ENCODE assay signal across 10 mouse cellular contexts in the genomic region with DNA sequence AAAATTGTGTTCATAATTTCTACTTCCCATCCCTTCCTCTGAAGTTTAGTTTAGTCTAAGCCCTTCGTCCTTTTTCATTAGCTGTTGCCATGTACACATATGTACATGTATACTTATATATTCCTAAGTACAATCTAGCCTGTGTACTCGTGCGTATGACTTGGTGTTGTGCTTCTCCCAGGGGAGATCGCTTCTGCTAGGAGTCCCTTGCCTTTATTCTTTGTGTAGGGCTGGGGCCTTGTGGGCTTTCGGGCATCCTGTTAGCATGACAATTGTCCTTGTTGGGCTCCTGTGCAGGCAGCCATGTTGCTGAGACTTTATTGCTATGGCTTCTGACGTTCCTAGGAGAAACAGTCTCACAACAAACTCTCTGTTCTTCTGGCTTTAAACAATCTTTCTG. TPM values are rescaled to one million over a fixed set of nuclear protein-coding genes. Genes with fewer than 3 reads are reported as not detected.
DNase-seq lines count a peak whose midpoint lies in the region; ATAC-seq and TF ChIP-seq lines count a peak whose summit lies in the region.
"Had no signal": no experiment of that assay in that cellular context is flagged by ENCODE, and none has a peak within 500 bp of the region (broad histone marks: within the 10 kb centered on the region; RNA-seq: fewer than 3 reads in every experiment).

No protein-coding gene starts in this region.

- H3K9me3 ChIP-seq in kidney, embryonic 14.5 days (ENCODE audit: control insufficient read depth, low read length): no peaks in the 10 kb centered on the region
- no peaks in the 10 kb centered on the region for H3K9me3 ChIP-seq in stomach, embryonic 14.5 days (ENCODE audit: control insufficient read depth, low read depth, low read length)
- H3K9me3 ChIP-seq in stomach, postnatal 0 days (ENCODE audit: control insufficient read depth, low read length): no peaks in the 10 kb centered on the region
- H3K9me3 ChIP-seq in embryonic facial prominence, embryonic 15.5 days (replicated peaks): no peaks in the 10 kb centered on the region
- H3K9me3 ChIP-seq: liver, embryonic 12.5 days had no signal

- no peak for TF ChIP-seq EP300 in stomach, postnatal 0 days (optimal IDR thresholded peaks at IDR 0.05)

- H3K4me3 ChIP-seq in kidney, embryonic 14.5 days (ENCODE audit: low read length): peak overlapping the region; percentile 38; the same call in 1 of the 2 replicates
- no peak overlapping the region for H3K4me3 ChIP-seq in stomach, embryonic 14.5 days (ENCODE audit: low read depth, low read length)
- no peak overlapping the region for H3K4me3 ChIP-seq in stomach, postnatal 0 days (ENCODE audit: low read depth, low read length)
- no peak overlapping the region for H3K4me3 ChIP-seq in embryonic facial prominence, embryonic 15.5 days (replicated peaks)

- H3K27me3 ChIP-seq in kidney, embryonic 14.5 days (ENCODE audit: control insufficient read depth, insufficient read depth, low read length): no peaks in the 10 kb centered on the region
- H3K27me3 ChIP-seq in stomach, embryonic 14.5 days (ENCODE audit: control insufficient read depth, insufficient read depth, low read length): no peaks in the 10 kb centered on the region
- H3K27me3 ChIP-seq in stomach, postnatal 0 days (ENCODE audit: control insufficient read depth, insufficient read depth, low read length): no peaks in the 10 kb centered on the region
- H3K27me3 ChIP-seq in embryonic facial prominence, embryonic 15.5 days: no peaks in the 10 kb centered on the region

- H3K9ac ChIP-seq in kidney, embryonic 14.5 days (ENCODE audit: low read depth, low read length): no peak overlapping the region
- H3K9ac ChIP-seq in stomach, embryonic 14.5 days (replicated peaks; ENCODE audit: low read depth, low read length): no peak overlapping the region
- H3K9ac ChIP-seq in stomach, postnatal 0 days (ENCODE audit: low read length): no peak overlapping the region
- no peak overlapping the region for H3K9ac ChIP-seq in embryonic facial prominence, embryonic 15.5 days
- H3K9ac ChIP-seq: liver, embryonic 12.5 days had no signal

- 27% methylated on average over 6 of the region's 6 CpGs for WGBS in kidney, embryonic 14.5 days
- 49% methylated on average over 6 of the region's 6 CpGs for WGBS in stomach, embryonic 14.5 days
- WGBS in stomach, postnatal 0 days: 42% methylated on average over 6 of the region's 6 CpGs
- 25% methylated on average over 6 of the region's 6 CpGs for WGBS in embryonic facial prominence, embryonic 15.5 days

- H3K27ac ChIP-seq in kidney, embryonic 14.5 days (ENCODE audit: low read depth, low read length): no peak overlapping the region
- no peak overlapping the region for H3K27ac ChIP-seq in stomach, embryonic 14.5 days (ENCODE audit: low read length)
- H3K27ac ChIP-seq in stomach, postnatal 0 days (replicated peaks): no peak overlapping the region
- H3K27ac ChIP-seq in embryonic facial prominence, embryonic 15.5 days (replicated peaks): no peak overlapping the region

- peak overlapping the region; percentile 48 for H3K4me2 ChIP-seq in kidney, embryonic 14.5 days (replicated peaks; ENCODE audit: low read depth, low read length)
- H3K4me2 ChIP-seq in stomach, embryonic 14.5 days (replicated peaks; ENCODE audit: low read depth, low read length): peak overlapping the region; percentile 52; the same call in 1 of the 2 replicates
- H3K4me2 ChIP-seq in stomach, postnatal 0 days (replicated peaks; ENCODE audit: low read depth): no peak overlapping the region
- peak overlapping the region; percentile 19; the same call in 1 of the 2 replicates for H3K4me2 ChIP-seq in embryonic facial prominence, embryonic 15.5 days (replicated peaks)

- no peaks in the 10 kb centered on the region for H3K36me3 ChIP-seq in kidney, embryonic 14.5 days (ENCODE audit: control insufficient read depth, insufficient read depth, low read length)
- H3K36me3 ChIP-seq in stomach, embryonic 14.5 days (ENCODE audit: control insufficient read depth, insufficient read depth, low read length): no peaks in the 10 kb centered on the region
- H3K36me3 ChIP-seq in stomach, postnatal 0 days (ENCODE audit: control insufficient read depth, insufficient read depth, low read length): no peaks in the 10 kb centered on the region
- no peaks in the 10 kb centered on the region for H3K36me3 ChIP-seq in embryonic facial prominence, embryonic 15.5 days
- H3K36me3 ChIP-seq: liver, embryonic 12.5 days had no signal

- H3K4me1 ChIP-seq in kidney, embryonic 14.5 days (ENCODE audit: control insufficient read depth, insufficient read depth, low read length): peaks cover 9% of the 10 kb centered on the region; the same call in 1 of the 2 replicates
- no peaks in the 10 kb centered on the region for H3K4me1 ChIP-seq in stomach, embryonic 14.5 days (ENCODE audit: control insufficient read depth, insufficient read depth, low read length)
- H3K4me1 ChIP-seq in stomach, postnatal 0 days (replicated peaks; ENCODE audit: control insufficient read depth, insufficient read depth): no peaks in the 10 kb centered on the region
- H3K4me1 ChIP-seq in embryonic facial prominence, embryonic 15.5 days: peaks cover 9% of the 10 kb centered on the region

- no peak for DNase-seq in kidney, postnatal 4 days
- no peak for DNase-seq in stomach, postnatal 0 days (ENCODE audit: low spot score)
- no peak for DNase-seq in thymus, postnatal 10 days (ENCODE audit: low spot score in 2 of 2)
- DNase-seq in urinary bladder, postnatal 25 days (ENCODE audit: low spot score): no peak
- no peak for DNase-seq in layer of hippocampus, postnatal 25 days (ENCODE audit: extremely low spot score in 1 of 2, low spot score in 1 of 2)
- DNase-seq: kidney, adult 11 months had no signal

- no peak for TF ChIP-seq CTCF in stomach, postnatal 0 days (IDR thresholded peaks at IDR 0.05; ENCODE audit: low read depth)

- ATAC-seq in kidney, embryonic 14.5 days (ENCODE audit: low FRiP score, low TSS enrichment): no peak
- ATAC-seq in stomach, embryonic 14.5 days (ENCODE audit: insufficient number of reproducible peaks, insufficient read depth, low FRiP score, low read depth): no peak
- ATAC-seq in stomach, postnatal 0 days (ENCODE audit: low FRiP score, low TSS enrichment): no peak
- ATAC-seq in embryonic facial prominence, embryonic 15.5 days (ENCODE audit: insufficient number of reproducible peaks, low FRiP score, low TSS enrichment, low read depth): no peak
- ATAC-seq: liver, embryonic 12.5 days had no signal

RNA-seq across cellular contexts. Expression of a gene that starts 7.1 kb away (rescaled TPM):
- polyA plus RNA-seq in kidney, embryonic 14.5 days (2014; fragmentation: Nextera tagmentation; extraction: Ambion mirVana): 15.3 and 21.6 TPM in 2 replicates
- polyA plus RNA-seq in stomach, embryonic 14.5 days (2014; fragmentation: Nextera tagmentation; extraction: Ambion mirVana): 21.6 and 22.3 TPM in 2 replicates
- 23.3 and 25.4 TPM in 2 replicates for polyA plus RNA-seq in stomach, postnatal 0 days (2015; fragmentation: Nextera tagmentation; extraction: Ambion mirVana)
- polyA plus RNA-seq in embryonic facial prominence, embryonic 15.5 days (2015; fragmentation: Nextera tagmentation; extraction: Ambion mirVana): 18.2 and 20.6 TPM in 2 replicates
- 100 to 1,000 TPM; 173 to 183 TPM for total RNA-seq in layer of hippocampus, postnatal 25 days (2021)

RNA-seq across cellular contexts. Expression of a gene that starts 10.4 kb away (rescaled TPM):
- polyA plus RNA-seq in kidney, embryonic 14.5 days (2014; fragmentation: Nextera tagmentation; extraction: Ambion mirVana): 349 and 425 TPM in 2 replicates
- polyA plus RNA-seq in stomach, embryonic 14.5 days (2014; fragmentation: Nextera tagmentation; extraction: Ambion mirVana): 309 and 325 TPM in 2 replicates
- polyA plus RNA-seq in stomach, postnatal 0 days (2015; fragmentation: Nextera tagmentation; extraction: Ambion mirVana): 163 and 179 TPM in 2 replicates
- 271 and 285 TPM in 2 replicates for polyA plus RNA-seq in embryonic facial prominence, embryonic 15.5 days (2015; fragmentation: Nextera tagmentation; extraction: Ambion mirVana)
- 10 to 100 TPM; 61.5 TPM for total RNA-seq in layer of hippocampus, postnatal 25 days (2021)

RNA-seq across cellular contexts. Expression of a gene that starts 28.7 kb away (rescaled TPM):
- 6.2 and 7.4 TPM in 2 replicates for polyA plus RNA-seq in kidney, embryonic 14.5 days (2014; fragmentation: Nextera tagmentation; extraction: Ambion mirVana)
- polyA plus RNA-seq in stomach, embryonic 14.5 days (2014; fragmentation: Nextera tagmentation; extraction: Ambion mirVana): 6.4 and 7.5 TPM in 2 replicates
- polyA plus RNA-seq in stomach, postnatal 0 days (2015; fragmentation: Nextera tagmentation; extraction: Ambion mirVana): 1.3 and 1.4 TPM in 2 replicates
- 5.1 and 6.2 TPM in 2 replicates for polyA plus RNA-seq in embryonic facial prominence, embryonic 15.5 days (2015; fragmentation: Nextera tagmentation; extraction: Ambion mirVana)
- total RNA-seq in layer of hippocampus, postnatal 25 days (2021): 10 to 100 TPM; 16.3 to 16.5 TPM
